Mouse (Mus musculus): ENCODE measurements around the gene Gm853. TPM values are rescaled to one million over a fixed set of nuclear protein-coding genes. Genes with fewer than 3 reads are reported as not detected.

Gene Gm853
- total RNA-seq (2014; rRNA removed) (0.08 TPM in 1 of 2 replicates, not detected in the other), polyA plus RNA-seq (2015; fragmentation: Nextera tagmentation; extraction: Ambion mirVana) (0.08 and 0.28 TPM in 2 replicates)

- no peak within 1 kb of the TSS for H3K4me2 ChIP-seq (ENCODE audit: low read depth)
- no peak within 1 kb of the TSS for H3K4me3 ChIP-seq (ENCODE audit: low read depth, low read length)
- no peak within 1 kb of the TSS for H3K27ac ChIP-seq (ENCODE audit: low read depth, low read length)
- no peaks in the 10 kb centered on the region for H3K4me1 ChIP-seq (ENCODE audit: insufficient read depth)
- no peak for DNase-seq
- no peak for TF ChIP-seq CTCF (IDR thresholded peaks at IDR 0.05; ENCODE audit: low read depth)
- no peaks in the 10 kb centered on the region for H3K36me3 ChIP-seq (ENCODE audit: insufficient read depth)
- no peaks in the 10 kb centered on the region for H3K9me3 ChIP-seq (ENCODE audit: low read length)
- H3K9ac ChIP-seq, result no peak within 1 kb of the TSS
- H3K27me3 ChIP-seq (ENCODE audit: insufficient read depth, low read length), result no peaks in the 10 kb centered on the region
- WGBS, result 56% methylated on average over 4 of the region's 4 CpGs
- no peak for ATAC-seq
Observed at GRCm38 (mm10) chr4:130222179-130222578, at the start of gene Gm853. Gm853 (minus strand) TSS chr4:130222401.

GRCm38 (mm10) chr4:130270611-130271347 is 48.6 kb upstream of the Gm853 start:
- DNase-seq (no peak), ATAC-seq (no peak)
- Histone ChIP-seq H3K9me3 (ENCODE audit: low read length) (no peaks in the 10 kb centered on the region), H3K9ac (no peak overlapping the region), H3K27ac (ENCODE audit: low read depth, low read length) (peak overlapping the region; percentile 35; the same call in 1 of the 2 replicates), H3K4me2 (ENCODE audit: low read depth) (no peak overlapping the region), H3K4me1 (ENCODE audit: insufficient read depth) (0 out of 2 replicates have a peak, but pooled peaks cover 17% of the 10 kb centered on the region), H3K36me3 (ENCODE audit: insufficient read depth) (no peaks in the 10 kb centered on the region), H3K27me3 (ENCODE audit: insufficient read depth, low read length) (no peaks in the 10 kb centered on the region), H3K4me3 (ENCODE audit: low read depth, low read length) (no peak overlapping the region)
- WGBS, result 77% methylated on average over 6 of the region's 6 CpGs
- no peak for TF ChIP-seq CTCF (IDR thresholded peaks at IDR 0.05; ENCODE audit: low read depth)

GRCm38 (mm10) chr4:130270089-130270488 is 47.9 kb upstream of the Gm853 start:
- H3K27me3 ChIP-seq (ENCODE audit: insufficient read depth, low read length), result no peaks in the 10 kb centered on the region
- 0 out of 2 replicates have a peak, but pooled peaks cover 17% of the 10 kb centered on the region for H3K4me1 ChIP-seq (ENCODE audit: insufficient read depth)
- TF ChIP-seq CTCF (IDR thresholded peaks at IDR 0.05; ENCODE audit: low read depth), result no peak
- H3K9ac ChIP-seq, result no peak overlapping the region
- H3K9me3 ChIP-seq (ENCODE audit: low read length), result no peaks in the 10 kb centered on the region
- H3K4me3 ChIP-seq (ENCODE audit: low read depth, low read length), result no peak overlapping the region
- DNase-seq, result peak; percentile 53
- H3K36me3 ChIP-seq (ENCODE audit: insufficient read depth), result no peaks in the 10 kb centered on the region
- H3K27ac ChIP-seq (ENCODE audit: low read depth, low read length), result no peak overlapping the region
- H3K4me2 ChIP-seq (ENCODE audit: low read depth), result no peak overlapping the region
- no peak for ATAC-seq
- WGBS, result 64% methylated on average over 8 of the region's 8 CpGs

- WGBS, result 88% methylated on average over 10 of the region's 10 CpGs
- Histone ChIP-seq H3K36me3 (ENCODE audit: insufficient read depth) (peaks cover 4% of the 10 kb centered on the region; the same call in 1 of the 2 replicates), H3K4me3 (ENCODE audit: low read depth, low read length) (no peak overlapping the region), H3K27ac (ENCODE audit: low read depth, low read length) (no peak overlapping the region), H3K4me1 (ENCODE audit: insufficient read depth) (0 out of 2 replicates have a peak, but pooled peaks cover 15% of the 10 kb centered on the region), H3K9me3 (ENCODE audit: low read length) (no peaks in the 10 kb centered on the region), H3K27me3 (ENCODE audit: insufficient read depth, low read length) (no peaks in the 10 kb centered on the region), H3K9ac (no peak overlapping the region), H3K4me2 (ENCODE audit: low read depth) (no peak overlapping the region)
- TF ChIP-seq CTCF (IDR thresholded peaks at IDR 0.05; ENCODE audit: low read depth), result no peak
- ATAC-seq, result no peak
- DNase-seq, result no peak
Observed at GRCm38 (mm10) chr4:130268736-130269135, 46.5 kb upstream of the Gm853 start.

GRCm38 (mm10) chr4:130267069-130267468 is 44.9 kb upstream of the Gm853 start:
- WGBS, result 77% methylated on average over 7 of the region's 7 CpGs
- H3K27ac ChIP-seq (ENCODE audit: low read depth, low read length), result no peak overlapping the region
- TF ChIP-seq CTCF (IDR thresholded peaks at IDR 0.05; ENCODE audit: low read depth), result no peak
- H3K36me3 ChIP-seq (ENCODE audit: insufficient read depth), result peaks cover 13% of the 10 kb centered on the region
- no peaks in the 10 kb centered on the region for H3K9me3 ChIP-seq (ENCODE audit: low read length)
- H3K27me3 ChIP-seq (ENCODE audit: insufficient read depth, low read length), result no peaks in the 10 kb centered on the region
- H3K4me2 ChIP-seq (ENCODE audit: low read depth), result no peak overlapping the region
- H3K9ac ChIP-seq, result no peak overlapping the region
- ATAC-seq (no peak), DNase-seq (no peak)
- H3K4me1 ChIP-seq (ENCODE audit: insufficient read depth), result 0 out of 2 replicates have a peak, but pooled peaks cover 2% of the 10 kb centered on the region
- H3K4me3 ChIP-seq (ENCODE audit: low read depth, low read length), result no peak overlapping the region

GRCm38 (mm10) chr4:130266601-130267000 is 44.4 kb upstream of the Gm853 start:
- Histone ChIP-seq H3K27me3 (ENCODE audit: insufficient read depth, low read length) (no peaks in the 10 kb centered on the region), H3K9me3 (ENCODE audit: low read length) (no peaks in the 10 kb centered on the region), H3K36me3 (ENCODE audit: insufficient read depth) (peaks cover 13% of the 10 kb centered on the region), H3K9ac (no peak overlapping the region), H3K27ac (ENCODE audit: low read depth, low read length) (no peak overlapping the region), H3K4me3 (ENCODE audit: low read depth, low read length) (no peak overlapping the region), H3K4me1 (ENCODE audit: insufficient read depth) (0 out of 2 replicates have a peak, but pooled peaks cover under 1% of the 10 kb centered on the region), H3K4me2 (ENCODE audit: low read depth) (no peak overlapping the region)
- ATAC-seq (no peak), DNase-seq (no peak)
- 48% methylated on average over 9 of the region's 9 CpGs for WGBS
- TF ChIP-seq CTCF (IDR thresholded peaks at IDR 0.05; ENCODE audit: low read depth), result no peak

GRCm38 (mm10) chr4:130264698-130265349 is 42.6 kb upstream of the Gm853 start:
- DNase-seq (peak; percentile 72), ATAC-seq (peak; percentile 74)
- no peak overlapping the region for H3K4me3 ChIP-seq (ENCODE audit: low read depth, low read length)
- no peaks in the 10 kb centered on the region for H3K27me3 ChIP-seq (ENCODE audit: insufficient read depth, low read length)
- TF ChIP-seq CTCF (IDR thresholded peaks at IDR 0.05; ENCODE audit: low read depth), result peak; percentile 73
- no peak overlapping the region for H3K27ac ChIP-seq (ENCODE audit: low read depth, low read length)
- peak overlapping the region; percentile 15; the same call in 1 of the 2 replicates for H3K4me2 ChIP-seq (ENCODE audit: low read depth)
- H3K4me1 ChIP-seq (ENCODE audit: insufficient read depth), result no peaks in the 10 kb centered on the region
- H3K9me3 ChIP-seq (ENCODE audit: low read length), result no peaks in the 10 kb centered on the region
- 28% methylated on average over 24 of the region's 24 CpGs for WGBS
- no peak overlapping the region; the same call in 1 of the 2 replicates for H3K9ac ChIP-seq
- peaks cover 25% of the 10 kb centered on the region for H3K36me3 ChIP-seq (ENCODE audit: insufficient read depth)

Measured in forebrain, postnatal 0 days (tissue).